ENCODE assay signal across 8 mouse cellular contexts in the genomic region with DNA sequence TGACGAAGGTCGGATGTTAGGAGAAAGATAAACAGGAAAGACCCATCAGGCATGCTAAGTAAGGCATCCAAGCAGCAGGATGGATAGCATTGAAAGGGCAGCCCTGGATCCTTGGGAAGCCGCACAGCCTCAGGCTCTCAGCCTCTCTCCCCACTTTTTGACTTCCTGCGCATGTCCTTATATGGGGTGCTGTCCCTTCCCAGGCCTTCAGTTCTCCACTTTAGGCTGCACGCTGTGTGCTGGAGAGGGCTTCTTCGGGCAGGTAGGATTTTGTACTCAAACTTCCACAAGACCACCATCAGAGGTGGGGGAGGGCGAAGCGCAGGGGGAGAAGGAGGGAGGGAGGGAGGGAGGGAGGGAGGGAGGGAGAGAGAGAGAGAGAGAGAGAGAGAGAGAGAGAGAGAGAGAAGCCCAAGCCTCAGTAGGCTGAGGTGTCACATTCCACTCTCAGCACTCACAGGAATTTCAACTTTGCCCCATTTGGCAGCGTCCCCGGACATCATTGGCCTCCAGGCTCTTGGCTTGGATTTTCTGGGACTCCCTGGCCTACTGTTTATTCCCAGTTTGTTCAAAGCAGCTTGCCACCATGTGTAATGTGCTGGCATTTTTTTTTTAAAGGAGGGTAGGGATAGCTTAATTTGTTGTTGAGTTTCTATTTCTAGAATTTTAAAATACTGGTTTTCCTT. TPM values are rescaled to one million over a fixed set of nuclear protein-coding genes. Genes with fewer than 3 reads are reported as not detected.
A peak's percentile ranks its signal among the peaks of the same experiment; 100 is the strongest.
DNase-seq lines count a peak whose midpoint lies in the region; ATAC-seq and TF ChIP-seq lines count a peak whose summit lies in the region.

No protein-coding gene starts in this region.

- no peak for ATAC-seq in intestine, postnatal 0 days
- ATAC-seq in limb, embryonic 12.5 days (ENCODE audit: insufficient number of reproducible peaks, insufficient read depth, low FRiP score, low TSS enrichment, low read depth) = peak; percentile 74
- no peak for ATAC-seq in midbrain, embryonic 15.5 days (replicated peaks)

- TF ChIP-seq CTCF in intestine, postnatal 0 days (IDR thresholded peaks at IDR 0.05; ENCODE audit: low read depth) = no peak

- H3K9ac ChIP-seq in intestine, postnatal 0 days (ENCODE audit: low read depth, low read length) = no peak overlapping the region
- H3K9ac ChIP-seq in limb, embryonic 12.5 days (replicated peaks) = no peak overlapping the region
- H3K9ac ChIP-seq in midbrain, embryonic 15.5 days = no peak overlapping the region

- H3K9me3 ChIP-seq in intestine, postnatal 0 days (ENCODE audit: control insufficient read depth) = no peaks in the 10 kb centered on the region
- no peaks in the 10 kb centered on the region for H3K9me3 ChIP-seq in limb, embryonic 12.5 days
- no peaks in the 10 kb centered on the region for H3K9me3 ChIP-seq in midbrain, embryonic 15.5 days

- H3K27ac ChIP-seq in intestine, postnatal 0 days (ENCODE audit: low read depth, low read length) = no peak overlapping the region; the same call in 1 of the 2 replicates
- 0 out of 2 replicates have a peak overlapping the region, but pooled peaks have one; percentile 51 for H3K27ac ChIP-seq in limb, embryonic 12.5 days
- H3K27ac ChIP-seq in midbrain, embryonic 15.5 days = no peak overlapping the region

- H3K4me3 ChIP-seq in intestine, postnatal 0 days (ENCODE audit: low read depth, low read length) = no peak overlapping the region
- H3K4me3 ChIP-seq in limb, embryonic 12.5 days (replicated peaks) = no peak overlapping the region
- H3K4me3 ChIP-seq in midbrain, embryonic 15.5 days = no peak overlapping the region

- no peaks in the 10 kb centered on the region for H3K27me3 ChIP-seq in intestine, postnatal 0 days (replicated peaks; ENCODE audit: control insufficient read depth, insufficient read depth, low read length)
- H3K27me3 ChIP-seq in limb, embryonic 12.5 days = no peaks in the 10 kb centered on the region
- no peaks in the 10 kb centered on the region for H3K27me3 ChIP-seq in midbrain, embryonic 15.5 days (replicated peaks)

- no peaks in the 10 kb centered on the region for H3K36me3 ChIP-seq in intestine, postnatal 0 days (ENCODE audit: control insufficient read depth, insufficient read depth)
- no peaks in the 10 kb centered on the region for H3K36me3 ChIP-seq in limb, embryonic 12.5 days
- no peaks in the 10 kb centered on the region for H3K36me3 ChIP-seq in midbrain, embryonic 15.5 days (replicated peaks)

- DNase-seq in adrenal gland, adult 18-20 months (ENCODE audit: low spot score in 2 of 2) = peak; percentile 84 to 86
- DNase-seq in cerebellum, postnatal 36 days = peak; percentile 51 to 62
- DNase-seq in heart, adult 11 months = peak; percentile 99
- peak; percentile 58 for DNase-seq in testis, postnatal 14 days (ENCODE audit: low spot score)
- no peak for DNase-seq in thymus, postnatal 14 days

- no peaks in the 10 kb centered on the region for H3K4me1 ChIP-seq in intestine, postnatal 0 days (replicated peaks; ENCODE audit: control insufficient read depth, insufficient read depth, low read length)
- peaks cover 12% of the 10 kb centered on the region for H3K4me1 ChIP-seq in limb, embryonic 12.5 days (replicated peaks)
- H3K4me1 ChIP-seq in midbrain, embryonic 15.5 days = peaks cover 4% of the 10 kb centered on the region

- WGBS in intestine, postnatal 0 days = 25% methylated on average over 10 of the region's 10 CpGs
- 4% methylated on average over 9 of the region's 10 CpGs for WGBS in limb, embryonic 12.5 days
- WGBS in midbrain, embryonic 15.5 days = 25% methylated on average over 9 of the region's 10 CpGs

- H3K4me2 ChIP-seq in intestine, postnatal 0 days (replicated peaks; ENCODE audit: low read depth) = peak overlapping the region; percentile 40
- peak overlapping the region; percentile 41 for H3K4me2 ChIP-seq in limb, embryonic 12.5 days
- peak overlapping the region; percentile 0; the same call in 1 of the 2 replicates for H3K4me2 ChIP-seq in midbrain, embryonic 15.5 days

RNA-seq across cellular contexts. Expression of gene Dnah6, which starts 1.5 kb away (rescaled TPM):
- under 1 TPM in 1 of 2 experiments, not detected in 1; 0.03 TPM for total RNA-seq in adrenal gland, adult 18-20 months (2021)
- polyA plus RNA-seq in intestine, postnatal 0 days (2015; fragmentation: Nextera tagmentation; extraction: Ambion mirVana) = 0.08 and 0.09 TPM in 2 replicates
- not detected in 2 replicates for polyA plus RNA-seq in limb, embryonic 12.5 days (2016; fragmentation: Nextera tagmentation; extraction: Ambion mirVana)
- polyA plus RNA-seq in midbrain, embryonic 15.5 days (2015; fragmentation: Nextera tagmentation; extraction: Ambion mirVana) = 0.28 and 0.31 TPM in 2 replicates

RNA-seq across cellular contexts. Expression of gene Suclg1, which starts 25.2 kb away (rescaled TPM):
- 100 to 1,000 TPM; 332 to 566 TPM for total RNA-seq in adrenal gland, adult 18-20 months (2021)
- 317 and 327 TPM in 2 replicates for polyA plus RNA-seq in intestine, postnatal 0 days (2015; fragmentation: Nextera tagmentation; extraction: Ambion mirVana)
- 154 and 157 TPM in 2 replicates for polyA plus RNA-seq in limb, embryonic 12.5 days (2016; fragmentation: Nextera tagmentation; extraction: Ambion mirVana)
- polyA plus RNA-seq in midbrain, embryonic 15.5 days (2015; fragmentation: Nextera tagmentation; extraction: Ambion mirVana) = 125 and 131 TPM in 2 replicates
